Mouse (Mus musculus): ENCODE data around the gene Tent4b. TPM values are rescaled to one million over a fixed set of nuclear protein-coding genes. Genes with fewer than 3 reads are reported as not detected.

Tent4b gene
- polyA plus RNA-seq, 1 experiment from 2014 or later = 5.3 TPM

Other genes with a start within 250 kb of the Tent4b start
- gene Zfp423, start 239.6 kb upstream of the Tent4b start, polyA plus RNA-seq (2015; fragmentation: Nextera tagmentation; extraction: Ambion mirVana) = 3.6 and 6.6 TPM in 2 replicates
- 40.6 and 41.5 TPM in 2 replicates for gene Cnep1r1, start 80.4 kb upstream of the Tent4b start, polyA plus RNA-seq (2015; fragmentation: Nextera tagmentation; extraction: Ambion mirVana)
- gene Heatr3, start 61.4 kb upstream of the Tent4b start, polyA plus RNA-seq (2015; fragmentation: Nextera tagmentation; extraction: Ambion mirVana) = 24.3 and 33.7 TPM in 2 replicates
- 2.7 and 5.9 TPM in 2 replicates for gene Adcy7, start 73.2 kb downstream of the Tent4b start, polyA plus RNA-seq (2015; fragmentation: Nextera tagmentation; extraction: Ambion mirVana)
- gene Brd7, start 163.0 kb downstream of the Tent4b start, polyA plus RNA-seq (2015; fragmentation: Nextera tagmentation; extraction: Ambion mirVana) = 63.6 and 69.1 TPM in 2 replicates